Mouse (Mus musculus): ENCODE results near the gene Nf2.

DNA sequence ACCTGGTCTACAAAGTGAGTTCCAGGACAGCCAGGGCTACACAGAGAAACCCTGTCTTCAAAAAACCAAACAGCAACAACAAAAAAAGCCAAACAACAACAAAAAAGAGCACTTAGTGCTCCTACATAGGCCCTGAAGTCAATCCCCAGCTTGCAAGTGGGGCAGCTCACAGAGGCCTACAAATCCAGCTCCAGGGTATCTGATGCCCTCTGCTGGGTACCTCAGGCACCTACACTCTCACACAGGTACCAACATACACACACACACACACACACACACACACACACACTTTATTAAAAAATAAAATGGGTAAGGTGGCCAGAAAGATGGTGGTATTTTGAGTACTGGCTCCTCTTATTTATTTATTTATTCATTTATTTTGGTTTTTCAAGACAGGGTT lies 3.7 kb upstream of the Nf2 start:
- TF ChIP-seq MYOD1 (IDR thresholded peaks at IDR 0.05; ENCODE audit: control insufficient read depth in 1 of 3, insufficient read length in 2 of 3, low read depth in 2 of 3) (no peak), POLR2AphosphoS2 (IDR thresholded peaks at IDR 0.05; ENCODE audit: insufficient read length, low read depth) (no peak), POLR2A (IDR thresholded peaks at IDR 0.05; ENCODE audit: insufficient read length, low read depth) (no peak), REST (IDR thresholded peaks at IDR 0.05; ENCODE audit: insufficient read depth, insufficient read length) (no peak), USF1 (IDR thresholded peaks at IDR 0.05; ENCODE audit: low read depth) (no peak), MAX (IDR thresholded peaks at IDR 0.05; ENCODE audit: low read depth) (no peak)

Data from myocyte (in vitro differentiated cells).